Mouse (Mus musculus) hindbrain, embryonic 14.5 days (tissue): Measurements from ENCODE around the gene Ccnq. TPM values are rescaled to one million over a fixed set of nuclear protein-coding genes. Genes with fewer than 3 reads are reported as not detected.

Experiments used
- ATAC-seq: fragments of 200-750 bp; cut with Nextera tagmentation; 2 replicates; pipeline ENCODE4 v1.8.0; 2017; ENCODE audit warnings: moderate number of reproducible peaks, mild to moderate bottlenecking, moderate TSS enrichment, moderate library complexity; ENCODE audit not compliant: low FRiP score
- DNase-seq: peaks from one replicate; pipeline ENCODE4 v3.0.0-alpha.2; 2015; ENCODE audit warnings: low spot score
- H3K27ac ChIP-seq: fragments of 300-500 bp; sonication (generic); 2 replicates; pipeline ENCODE4 v1.5.1; 2014; ENCODE audit warnings: mild to moderate bottlenecking, moderate library complexity
- H3K27me3 ChIP-seq: fragments of 300-500 bp; sonication (generic); 2 replicates; pipeline ENCODE4 v1.6.1; 2014; ENCODE audit warnings: mild to moderate bottlenecking, low read length, mixed read lengths; ENCODE audit not compliant: control insufficient read depth, insufficient read depth
- H3K36me3 ChIP-seq: fragments of 300-500 bp; sonication (generic); replicated peaks from 2 replicates; pipeline ENCODE4 v1.6.1; 2014; ENCODE audit not compliant: control insufficient read depth, insufficient read depth
- H3K4me1 ChIP-seq: fragments of 300-500 bp; sonication (generic); replicated peaks from 2 replicates; pipeline ENCODE4 v1.6.1; 2014; ENCODE audit warnings: antibody characterized with exemption, low read length, mixed read lengths; ENCODE audit not compliant: control insufficient read depth, insufficient read depth
- H3K4me2 ChIP-seq: fragments of 300-500 bp; sonication (generic); replicated peaks from 2 replicates; pipeline ENCODE4 v1.6.1; 2014; ENCODE audit warnings: mild to moderate bottlenecking, moderate library complexity
- H3K4me3 ChIP-seq: fragments of 300-500 bp; sonication (generic); replicated peaks from 2 replicates; pipeline ENCODE4 v1.5.1; 2014; ENCODE audit warnings: mild to moderate bottlenecking, low read length
- H3K9ac ChIP-seq: fragments of 300-500 bp; sonication (generic); 2 replicates; pipeline ENCODE4 v1.6.1; 2014
- H3K9me3 ChIP-seq: fragments of 300-500 bp; sonication (generic); 2 replicates; pipeline ENCODE4 v1.6.1; 2016; ENCODE audit warnings: low read length; ENCODE audit not compliant: control insufficient read depth
- WGBS: fragments of 180-500 bp; shearing (Covaris S2); extraction: QIAGEN DNeasy Blood & Tissue Kit; methylation state at CpG from one replicate; pipeline ENCODE4 v1.1.7; 2014; 5-methylcytosine and 5-hydroxymethylcytosine counted together
- microRNA-seq: library from miRNA; unstranded; fragments of <30 nt; microRNA quantifications from one replicate; pipeline ENCODE4, GENCODE M21; 2016
- polyA plus RNA-seq: library from polyadenylated mRNA; unstranded; fragments of >200 nt; fragmentation: Nextera tagmentation; extraction: Ambion mirVana; gene quantifications from 2 replicates; pipeline ENCODE4 v1.2.1, GENCODE M21; 2014

The Ccnq gene
- polyA plus RNA-seq, 1 experiment from 2014 or later, result 32.0 TPM

- Histone ChIP-seq H3K4me1 (no peaks in the 10 kb centered on the region), H3K4me3 (no peak overlapping the region), H3K4me2 (no peak overlapping the region), H3K27ac (no peak overlapping the region), H3K36me3 (no peaks in the 10 kb centered on the region), H3K9me3 (no peaks in the 10 kb centered on the region), H3K9ac (no peak overlapping the region), H3K27me3 (no peaks in the 10 kb centered on the region)
- ATAC-seq (no peak), DNase-seq (no peak)
- WGBS, result 87% methylated on average over 3 of the region's 3 CpGs
Observed at GRCm38 (mm10) chr11:78726366-78726765, 25.2 kb downstream of the Ccnq start.

GRCm38 (mm10) chr11:78724792-78725191 is 26.7 kb downstream of the Ccnq start:
- H3K4me2 ChIP-seq, result no peak overlapping the region
- ATAC-seq (no peak), DNase-seq (no peak)
- H3K36me3 ChIP-seq, result no peaks in the 10 kb centered on the region
- WGBS, result 79% methylated on average over 1 of the region's 1 CpGs
- no peaks in the 10 kb centered on the region for H3K4me1 ChIP-seq
- H3K9me3 ChIP-seq, result no peaks in the 10 kb centered on the region
- no peak overlapping the region for H3K4me3 ChIP-seq
- no peak overlapping the region for H3K27ac ChIP-seq
- H3K9ac ChIP-seq, result no peak overlapping the region
- H3K27me3 ChIP-seq, result no peaks in the 10 kb centered on the region

GRCm38 (mm10) chr11:78721419-78721818 is 30.1 kb downstream of the Ccnq start:
- DNase-seq, result no peak
- 89% methylated on average over 2 of the region's 2 CpGs for whole genome bisulfite sequencing
- no peaks in the 10 kb centered on the region for H3K4me1 ChIP-seq
- no peaks in the 10 kb centered on the region for H3K27me3 ChIP-seq
- ATAC-seq, result no peak
- no peak overlapping the region for H3K4me3 ChIP-seq
- H3K9me3 ChIP-seq, result no peaks in the 10 kb centered on the region
- no peaks in the 10 kb centered on the region for H3K36me3 ChIP-seq
- H3K4me2 ChIP-seq, result no peak overlapping the region
- no peak overlapping the region for H3K27ac ChIP-seq
- H3K9ac ChIP-seq, result no peak overlapping the region

- DNase-seq, result no peak
- Histone ChIP-seq H3K27me3 (no peaks in the 10 kb centered on the region), H3K4me3 (no peak overlapping the region), H3K4me2 (no peak overlapping the region), H3K27ac (no peak overlapping the region), H3K4me1 (no peaks in the 10 kb centered on the region), H3K36me3 (no peaks in the 10 kb centered on the region), H3K9ac (no peak overlapping the region), H3K9me3 (no peaks in the 10 kb centered on the region)
- no peak for ATAC-seq
- 68% methylated on average over 4 of the region's 4 CpGs for WGBS
Observed at GRCm38 (mm10) chr11:78717655-78718054, 33.9 kb downstream of the Ccnq start.

GRCm38 (mm10) chr11:78708642-78709041 is 42.9 kb downstream of the Ccnq start:
- DNase-seq (no peak), ATAC-seq (no peak)
- Histone ChIP-seq H3K4me3 (no peak overlapping the region), H3K9ac (no peak overlapping the region), H3K4me2 (no peak overlapping the region), H3K27me3 (no peaks in the 10 kb centered on the region), H3K36me3 (no peaks in the 10 kb centered on the region), H3K4me1 (no peaks in the 10 kb centered on the region), H3K27ac (no peak overlapping the region), H3K9me3 (no peaks in the 10 kb centered on the region)
- 86% methylated on average over 2 of the region's 2 CpGs for WGBS

- Histone ChIP-seq H3K4me2 (no peak overlapping the region), H3K27ac (no peak overlapping the region), H3K27me3 (no peaks in the 10 kb centered on the region), H3K4me1 (no peaks in the 10 kb centered on the region), H3K9ac (no peak overlapping the region), H3K36me3 (no peaks in the 10 kb centered on the region), H3K4me3 (no peak overlapping the region), H3K9me3 (no peaks in the 10 kb centered on the region)
- ATAC-seq, result no peak
- no peak for DNase-seq
Observed at GRCm38 (mm10) chr11:78706026-78706425, 45.5 kb downstream of the Ccnq start.

GRCm38 (mm10) chr11:78703085-78703484 is 48.4 kb downstream of the Ccnq start:
- no peak for DNase-seq
- Histone ChIP-seq H3K9me3 (no peaks in the 10 kb centered on the region), H3K27ac (no peak overlapping the region), H3K9ac (no peak overlapping the region), H3K4me1 (no peaks in the 10 kb centered on the region), H3K27me3 (no peaks in the 10 kb centered on the region), H3K4me2 (no peak overlapping the region), H3K36me3 (no peaks in the 10 kb centered on the region), H3K4me3 (no peak overlapping the region)
- ATAC-seq, result no peak
- 83% methylated on average over 5 of the region's 5 CpGs for WGBS

- Histone ChIP-seq H3K9me3 (no peaks in the 10 kb centered on the region), H3K9ac (no peak overlapping the region), H3K36me3 (no peaks in the 10 kb centered on the region), H3K27ac (no peak overlapping the region), H3K4me3 (no peak overlapping the region), H3K27me3 (no peaks in the 10 kb centered on the region), H3K4me1 (no peaks in the 10 kb centered on the region), H3K4me2 (no peak overlapping the region)
- WGBS, result 62% methylated on average over 3 of the region's 3 CpGs
- DNase-seq (no peak), ATAC-seq (no peak)
Observed at GRCm38 (mm10) chr11:78702319-78702718, 49.2 kb downstream of the Ccnq start.

Small RNA genes lying within 50 kb of the gene (microRNA-seq; reads per million reads assigned to microRNA genes)
- not detected for gene Gm23840

Other genes starting within 250 kb of the Ccnq start
- 0.21 TPM in 1 of 2 replicates, not detected in the other for gene Sebox, start 248.3 kb downstream of the Ccnq start, polyA plus RNA-seq
- 96.1 and 101 TPM in 2 replicates for gene Tmem199, start 239.6 kb downstream of the Ccnq start, polyA plus RNA-seq
- gene Poldip2, start 239.5 kb downstream of the Ccnq start, polyA plus RNA-seq, result 168 and 176 TPM in 2 replicates
- gene Tnfaip1, start 215.4 kb downstream of the Ccnq start, polyA plus RNA-seq, result 59.2 and 64.0 TPM in 2 replicates
- 120 and 123 TPM in 2 replicates for gene Ift20, start 215.4 kb downstream of the Ccnq start, polyA plus RNA-seq
- 38.2 and 49.3 TPM in 2 replicates for gene Tmem97, start 201.0 kb downstream of the Ccnq start, polyA plus RNA-seq
- 27.4 and 29.3 TPM in 2 replicates for gene Nlk, start 54.4 kb downstream of the Ccnq start, polyA plus RNA-seq
- gene Lyrm9, start 74.9 kb upstream of the Ccnq start, polyA plus RNA-seq, result 32.3 and 35.7 TPM in 2 replicates
- gene Nos2, start 169.1 kb upstream of the Ccnq start, polyA plus RNA-seq, result 1.1 TPM in 2 replicates
- 12.2 and 13.7 TPM in 2 replicates for gene Lgals9, start 233.2 kb upstream of the Ccnq start, polyA plus RNA-seq